Mouse (Mus musculus) hindbrain, postnatal 0 days (tissue): ENCODE results near the gene Rnf214. TPM values are rescaled to one million over a fixed set of nuclear protein-coding genes. Genes with fewer than 3 reads are reported as not detected.

Experiments used
- ATAC-seq: fragments of 200-750 bp; cut with Nextera tagmentation; 2 replicates; pipeline ENCODE4 v1.8.0; 2017; ENCODE audit warnings: mild to moderate bottlenecking, moderate TSS enrichment, moderate library complexity
- DNase-seq: peaks from one replicate; pipeline ENCODE4 v3.0.0-alpha.2; 2015; ENCODE audit warnings: low spot score
- H3K27ac ChIP-seq: fragments of 300-500 bp; sonication (generic); 2 replicates; pipeline ENCODE4 v1.5.1; 2014; ENCODE audit warnings: mild to moderate bottlenecking
- H3K27me3 ChIP-seq: fragments of 300-500 bp; sonication (generic); 2 replicates; pipeline ENCODE4 v1.6.1; 2014; ENCODE audit warnings: low read length, mixed read lengths; ENCODE audit not compliant: insufficient read depth
- H3K36me3 ChIP-seq: fragments of 300-500 bp; sonication (generic); 2 replicates; pipeline ENCODE4 v1.6.1; 2014; ENCODE audit warnings: low read length, mixed read lengths; ENCODE audit not compliant: insufficient read depth
- H3K4me1 ChIP-seq: fragments of 300-500 bp; sonication (generic); 2 replicates; pipeline ENCODE4 v1.6.1; 2014; ENCODE audit warnings: antibody characterized with exemption, low read length, mixed read lengths; ENCODE audit not compliant: insufficient read depth
- H3K4me2 ChIP-seq: fragments of 300-500 bp; sonication (generic); 2 replicates; pipeline ENCODE4 v1.6.1; 2014; ENCODE audit warnings: low read depth, mild to moderate bottlenecking, low read length, moderate library complexity, mixed read lengths
- H3K4me3 ChIP-seq: fragments of 300-500 bp; sonication (generic); 2 replicates; pipeline ENCODE4 v1.5.1; 2014; ENCODE audit warnings: low read length
- H3K9ac ChIP-seq: fragments of 300-500 bp; sonication (generic); replicated peaks from 2 replicates; pipeline ENCODE4 v1.6.1; 2014; ENCODE audit warnings: mild to moderate bottlenecking, low read length, moderate library complexity, mixed read lengths
- H3K9me3 ChIP-seq: fragments of 300-500 bp; sonication (generic); 2 replicates; pipeline ENCODE4 v1.6.1; 2016; ENCODE audit warnings: low read length, mixed read lengths
- CTCF ChIP-seq: IDR thresholded peaks from 2 replicates; pipeline ENCODE4 v1.5.1; 2016; ENCODE audit warnings: antibody characterized with exemption, control low read depth, low read depth
- WGBS: fragments of 180-500 bp; shearing (Covaris S2); extraction: QIAGEN DNeasy Blood & Tissue Kit; methylation state at CpG from one replicate; pipeline ENCODE4 v1.1.7; 2014; 5-methylcytosine and 5-hydroxymethylcytosine counted together
- polyA plus RNA-seq: library from polyadenylated mRNA; unstranded; fragments of >200 nt; fragmentation: Nextera tagmentation; extraction: Ambion mirVana; gene quantifications from 2 replicates; pipeline ENCODE4 v1.2.1, GENCODE M21; 2015
- total RNA-seq: library from RNA; depleted of rRNA; stranded (reverse); fragments of >200 nt; gene quantifications from 2 replicates; pipeline ENCODE4 v1.2.3, GENCODE M21; 2014

The Rnf214 gene
- total and polyA plus RNA-seq, 2 experiments from 2014 or later = 51.9 to 77.7 TPM

DNA sequence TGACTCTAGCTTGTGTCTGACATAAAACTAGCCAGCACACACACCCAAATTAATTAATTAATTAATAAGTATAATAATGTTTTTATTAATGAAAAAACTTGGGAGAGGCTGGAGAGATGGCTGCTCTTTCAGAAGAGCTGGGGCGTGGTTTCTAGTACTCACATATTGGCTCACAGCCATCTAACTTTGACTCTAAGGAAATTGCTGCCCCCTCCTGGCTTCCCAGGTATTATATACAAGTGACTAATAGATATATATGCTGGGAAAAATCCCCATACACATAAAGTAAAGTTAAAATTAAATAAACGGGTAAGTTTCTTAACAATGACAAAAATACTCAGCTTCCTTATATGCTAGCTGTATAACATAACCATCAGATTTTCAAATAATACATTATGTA is 28.8 kb downstream of the Rnf214 start:
- no peaks in the 10 kb centered on the region for H3K9me3 ChIP-seq
- H3K36me3 ChIP-seq = peaks cover 31% of the 10 kb centered on the region
- no peaks in the 10 kb centered on the region for H3K27me3 ChIP-seq
- 0 out of 2 replicates have a peak, but pooled peaks have one; percentile 14 for TF ChIP-seq CTCF
- H3K9ac ChIP-seq = no peak overlapping the region
- DNase-seq (peak; percentile 70), ATAC-seq (no peak)
- no peak overlapping the region for H3K27ac ChIP-seq
- no peak overlapping the region for H3K4me2 ChIP-seq
- 66% methylated on average over 2 of the region's 2 CpGs for WGBS
- H3K4me3 ChIP-seq = no peak overlapping the region
- no peaks in the 10 kb centered on the region for H3K4me1 ChIP-seq

DNA sequence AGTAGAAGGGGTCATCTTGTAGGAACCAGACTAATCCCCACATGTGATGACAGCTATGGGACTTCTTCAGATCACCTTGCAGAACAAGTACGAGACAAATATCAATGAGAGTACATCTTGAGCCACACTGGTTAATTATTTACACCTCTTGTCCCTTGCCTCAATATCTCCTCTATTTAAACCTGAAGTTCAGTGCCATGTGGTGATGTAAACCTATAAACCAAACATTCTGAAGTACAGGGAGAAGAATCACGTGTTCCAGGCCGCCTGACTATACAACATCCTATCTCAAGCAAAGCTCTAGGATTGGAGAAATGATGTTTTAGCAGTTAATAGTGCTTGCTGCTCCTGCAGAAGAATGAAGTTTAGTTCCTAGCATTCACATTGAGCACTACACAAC is 36.4 kb downstream of the Rnf214 start:
- Histone ChIP-seq H3K4me2 (no peak overlapping the region), H3K9me3 (no peaks in the 10 kb centered on the region), H3K4me3 (no peak overlapping the region), H3K27me3 (no peaks in the 10 kb centered on the region), H3K4me1 (no peaks in the 10 kb centered on the region), H3K27ac (no peak overlapping the region), H3K9ac (no peak overlapping the region), H3K36me3 (peaks cover 58% of the 10 kb centered on the region)
- no peak for TF ChIP-seq CTCF
- ATAC-seq = no peak
- no peak for DNase-seq
- 94% methylated on average over 3 of the region's 3 CpGs for WGBS

DNA sequence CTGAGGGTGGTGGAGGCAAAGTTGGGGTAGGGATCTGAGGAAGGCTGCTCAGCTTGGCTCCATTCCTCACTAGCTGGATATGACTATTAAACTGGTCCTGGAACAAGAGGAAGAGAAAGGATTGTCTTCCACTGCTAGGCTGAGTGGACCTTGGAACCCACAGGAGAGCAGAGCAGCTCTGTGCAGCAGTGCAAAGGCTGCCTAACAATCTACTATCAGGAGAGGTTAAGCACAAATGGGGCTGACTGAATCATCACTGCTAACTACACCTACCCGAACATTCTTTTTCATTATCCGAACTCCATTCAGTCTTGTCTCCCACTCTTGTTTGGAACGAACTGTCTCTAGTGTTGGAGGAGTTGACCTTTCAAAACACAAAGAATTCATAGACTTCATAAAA is 37.5 kb downstream of the Rnf214 start:
- ATAC-seq (no peak), DNase-seq (no peak)
- Histone ChIP-seq H3K27me3 (no peaks in the 10 kb centered on the region), H3K9ac (no peak overlapping the region), H3K36me3 (peaks cover 63% of the 10 kb centered on the region), H3K4me1 (no peaks in the 10 kb centered on the region), H3K4me3 (no peak overlapping the region), H3K4me2 (no peak overlapping the region), H3K9me3 (no peaks in the 10 kb centered on the region), H3K27ac (no peak overlapping the region)
- WGBS = 94% methylated on average over 3 of the region's 3 CpGs
- TF ChIP-seq CTCF = no peak

DNA sequence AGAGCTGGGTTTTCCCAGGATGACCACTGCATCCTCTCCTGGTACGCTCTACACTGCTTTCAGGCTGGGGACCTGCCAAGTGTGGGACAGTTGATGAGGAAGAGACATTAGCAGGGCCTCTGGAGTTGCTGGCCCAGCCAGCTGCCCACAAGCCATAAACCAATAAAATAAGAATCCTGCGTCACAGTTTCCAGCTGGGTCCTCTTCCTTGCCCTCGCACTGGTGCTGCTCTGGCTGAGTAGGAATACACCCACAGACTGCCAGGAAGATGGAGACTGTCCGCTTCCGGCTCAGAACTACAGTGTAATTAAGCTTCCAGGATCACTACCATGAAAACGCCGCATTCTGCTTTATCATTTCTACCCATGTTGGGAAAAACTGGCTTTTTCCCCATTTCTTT is 44.9 kb downstream of the Rnf214 start:
- no peak overlapping the region for H3K9ac ChIP-seq
- DNase-seq = no peak
- no peak for TF ChIP-seq CTCF
- no peaks in the 10 kb centered on the region for H3K4me1 ChIP-seq
- no peak overlapping the region for H3K4me2 ChIP-seq
- WGBS = 80% methylated on average over 7 of the region's 7 CpGs
- H3K9me3 ChIP-seq = no peaks in the 10 kb centered on the region
- no peaks in the 10 kb centered on the region for H3K27me3 ChIP-seq
- no peak overlapping the region for H3K4me3 ChIP-seq
- no peak for ATAC-seq
- H3K36me3 ChIP-seq = peaks cover 75% of the 10 kb centered on the region
- H3K27ac ChIP-seq = no peak overlapping the region

DNA sequence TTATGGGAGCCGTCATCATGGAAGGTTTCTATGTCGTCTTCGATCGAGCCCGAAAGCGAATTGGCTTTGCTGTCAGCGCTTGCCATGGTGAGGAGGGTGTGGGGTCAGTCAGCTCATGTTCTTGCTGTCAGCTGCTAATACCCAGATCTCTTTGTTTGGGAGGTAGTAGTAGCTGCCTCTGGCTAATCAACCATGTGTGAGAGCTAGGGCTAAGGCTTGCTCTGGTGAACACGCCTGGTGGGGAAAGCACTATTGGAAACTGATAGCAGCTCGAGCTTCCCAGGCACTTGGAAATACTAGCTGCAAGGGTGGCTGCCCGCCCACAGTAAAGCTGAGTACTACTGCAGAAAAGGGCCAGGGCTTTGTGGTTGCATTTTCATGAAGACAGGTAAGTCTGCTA is 47.3 kb downstream of the Rnf214 start:
- no peaks in the 10 kb centered on the region for H3K27me3 ChIP-seq
- H3K4me2 ChIP-seq = no peak overlapping the region
- H3K27ac ChIP-seq = no peak overlapping the region
- WGBS = 95% methylated on average over 10 of the region's 10 CpGs
- H3K4me3 ChIP-seq = no peak overlapping the region
- no peaks in the 10 kb centered on the region for H3K9me3 ChIP-seq
- DNase-seq = no peak
- ATAC-seq = no peak
- TF ChIP-seq CTCF = no peak
- peaks cover 55% of the 10 kb centered on the region for H3K36me3 ChIP-seq
- no peak overlapping the region for H3K9ac ChIP-seq
- H3K4me1 ChIP-seq = no peaks in the 10 kb centered on the region

DNA sequence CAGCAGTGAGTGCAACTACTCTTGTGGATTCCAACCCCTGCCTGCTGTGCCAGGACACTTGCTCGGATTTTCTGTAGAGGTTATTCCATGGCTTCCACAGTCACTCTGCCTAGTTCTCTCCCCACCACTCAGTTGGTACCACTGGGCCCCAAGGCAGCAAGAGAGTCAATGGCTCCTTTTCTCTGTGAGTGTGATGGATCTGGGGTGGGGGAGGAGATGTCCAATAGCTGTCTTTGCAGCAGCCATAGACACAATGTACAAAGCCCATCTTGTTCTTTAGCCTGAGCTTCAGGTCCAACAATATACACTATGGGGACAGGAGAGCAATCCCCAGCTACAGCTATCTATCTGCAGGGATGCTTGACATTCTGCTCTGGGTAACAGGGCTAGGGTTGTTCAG is 52.6 kb downstream of the Rnf214 start:
- H3K4me1 ChIP-seq = peaks cover 11% of the 10 kb centered on the region
- no peak overlapping the region for H3K9ac ChIP-seq
- ATAC-seq (no peak), DNase-seq (no peak)
- no peak overlapping the region for H3K27ac ChIP-seq
- 86% methylated on average over 1 of the region's 1 CpGs for WGBS
- no peaks in the 10 kb centered on the region for H3K27me3 ChIP-seq
- TF ChIP-seq CTCF = no peak
- peaks cover 19% of the 10 kb centered on the region for H3K36me3 ChIP-seq
- no peak overlapping the region for H3K4me3 ChIP-seq
- no peak overlapping the region for H3K4me2 ChIP-seq
- no peaks in the 10 kb centered on the region for H3K9me3 ChIP-seq

DNA sequence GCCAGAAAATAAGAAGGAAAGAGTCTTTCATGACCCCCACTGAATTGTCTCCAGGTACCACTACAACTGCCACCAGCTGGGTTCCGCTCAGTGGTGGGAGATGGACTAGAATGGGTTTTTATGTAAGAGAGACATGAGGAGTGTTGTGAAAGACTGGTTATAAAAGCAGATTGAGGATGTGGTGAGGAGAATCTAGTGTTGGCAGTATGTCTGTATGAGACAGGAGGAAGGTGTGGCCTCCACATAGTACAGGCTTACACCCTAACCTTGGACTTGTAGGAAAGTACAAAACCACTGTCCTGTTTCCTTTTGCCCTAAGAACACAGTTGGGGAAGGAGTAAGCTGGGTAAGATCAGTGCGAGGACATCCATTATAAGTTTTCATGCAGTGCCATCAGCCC is 53.0 kb downstream of the Rnf214 start:
- Histone ChIP-seq H3K4me3 (no peak overlapping the region), H3K9ac (no peak overlapping the region), H3K36me3 (peaks cover 15% of the 10 kb centered on the region; the same call in 1 of the 2 replicates), H3K4me2 (no peak overlapping the region), H3K9me3 (no peaks in the 10 kb centered on the region), H3K27me3 (no peaks in the 10 kb centered on the region), H3K4me1 (peaks cover 11% of the 10 kb centered on the region), H3K27ac (no peak overlapping the region)
- DNase-seq (no peak), ATAC-seq (no peak)
- no peak for TF ChIP-seq CTCF
- 95% methylated on average over 2 of the region's 2 CpGs for WGBS
